Mouse (Mus musculus) lung, postnatal 0 days (tissue): ENCODE results near the gene Mpig6b.

ENCODE experiments used
- CTCF ChIP-seq: IDR thresholded peaks from 2 replicates; pipeline ENCODE4 v1.5.1; 2016; ENCODE audit warnings: antibody characterized with exemption, mild to moderate bottlenecking
- EP300 ChIP-seq: IDR thresholded peaks from 2 replicates; pipeline ENCODE4 v1.6.1; 2016; ENCODE audit warnings: antibody characterized with exemption, mild to moderate bottlenecking, control low read depth

DNA sequence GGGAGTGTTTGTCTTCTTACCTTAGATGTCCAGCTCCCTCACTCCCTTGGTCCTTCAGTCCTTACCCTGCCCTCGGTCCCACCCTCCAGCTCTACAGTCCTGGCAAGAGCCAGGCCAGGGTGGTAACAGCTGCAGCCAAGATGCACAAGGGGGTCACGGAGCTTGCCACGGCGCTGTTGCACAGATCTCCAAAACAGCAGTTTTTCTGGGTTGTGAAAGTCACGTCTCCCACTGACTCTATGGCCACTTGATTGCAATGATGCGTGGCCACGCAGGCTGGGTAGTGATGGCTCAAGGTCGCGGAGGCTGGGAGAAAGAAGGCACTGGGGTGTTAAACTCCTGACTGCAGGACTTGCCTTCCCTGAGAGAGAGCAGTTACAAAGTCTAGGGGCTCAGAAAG, 5.5 kb upstream of the Mpig6b start:
- TF ChIP-seq CTCF, result no peak
- TF ChIP-seq EP300, result no peak
